Mouse (Mus musculus) forebrain, embryonic 16.5 days (tissue): ENCODE data around the gene Ankrd36. TPM values are rescaled to one million over a fixed set of nuclear protein-coding genes. Genes with fewer than 3 reads are reported as not detected.
A peak's percentile ranks its signal among the peaks of the same experiment; 100 is the strongest.
"Not testable (repeated sequence)": the region's sequence is repeated elsewhere in the genome, so short reads cannot be mapped to it uniquely, and the experiment has no call there.

ENCODE experiments used
- ATAC-seq: fragments of 200-750 bp; cut with Nextera tagmentation; 2 replicates; pipeline ENCODE4 v1.8.0; 2017; ENCODE audit warnings: mild to moderate bottlenecking, moderate library complexity
- H3K27ac ChIP-seq: fragments of 300-500 bp; sonication (generic); 2 replicates; pipeline ENCODE4 v1.5.1; 2014; ENCODE audit warnings: low read length, control low read depth
- H3K27me3 ChIP-seq: fragments of 300-500 bp; sonication (generic); replicated peaks from 2 replicates; pipeline ENCODE4 v1.6.1; 2014; ENCODE audit warnings: low read length; ENCODE audit not compliant: control insufficient read depth, insufficient read depth
- H3K36me3 ChIP-seq: fragments of 300-500 bp; sonication (generic); 2 replicates; pipeline ENCODE4 v1.6.1; 2014; ENCODE audit not compliant: control insufficient read depth, insufficient read depth
- H3K4me1 ChIP-seq: fragments of 300-500 bp; sonication (generic); replicated peaks from 2 replicates; pipeline ENCODE4 v1.6.1; 2014; ENCODE audit warnings: low read length; ENCODE audit not compliant: control insufficient read depth, insufficient read depth
- H3K4me2 ChIP-seq: fragments of 300-500 bp; sonication (generic); 2 replicates; pipeline ENCODE4 v1.6.1; 2014; ENCODE audit warnings: mild to moderate bottlenecking, low read length, control low read depth
- H3K4me3 ChIP-seq: fragments of 300-500 bp; sonication (generic); replicated peaks from 2 replicates; pipeline ENCODE4 v1.5.1; 2014; ENCODE audit warnings: mild to moderate bottlenecking, low read length, control low read depth
- H3K9ac ChIP-seq: fragments of 300-500 bp; sonication (generic); replicated peaks from 2 replicates; pipeline ENCODE4 v1.6.1; 2014; ENCODE audit warnings: low read depth, low read length, control low read depth
- H3K9me3 ChIP-seq: fragments of 300-500 bp; sonication (generic); 2 replicates; pipeline ENCODE4 v1.6.1; 2016; ENCODE audit warnings: low read length; ENCODE audit not compliant: control insufficient read depth
- WGBS: fragments of 180-500 bp; shearing (Covaris S2); extraction: QIAGEN DNeasy Blood & Tissue Kit; methylation state at CpG from one replicate; pipeline ENCODE4 v1.1.7; 2014; 5-methylcytosine and 5-hydroxymethylcytosine counted together
- polyA plus RNA-seq: library from polyadenylated mRNA; unstranded; fragments of >200 nt; fragmentation: Nextera tagmentation; extraction: Ambion mirVana; gene quantifications from 2 replicates; pipeline ENCODE4 v1.2.1, GENCODE M21; 2015

The Ankrd36 gene
- polyA plus RNA-seq, 1 experiment from 2014 or later, result not detected

GRCm38 (mm10) chr11:5528841-5529240 is 40.6 kb upstream of the Ankrd36 start:
- 39% methylated on average over 5 of the region's 5 CpGs for WGBS
- no peak overlapping the region for H3K4me2 ChIP-seq

GRCm38 (mm10) chr11:5530172-5530571 is 39.3 kb upstream of the Ankrd36 start:
- H3K4me1 ChIP-seq, result no peaks in the 10 kb centered on the region
- 75% methylated on average over 5 of the region's 5 CpGs for WGBS
- ATAC-seq, result no peak
- no peaks in the 10 kb centered on the region for H3K9me3 ChIP-seq
- H3K4me3 ChIP-seq, result no peak overlapping the region
- no peak overlapping the region for H3K9ac ChIP-seq
- H3K27ac ChIP-seq, result no peak overlapping the region
- no peaks in the 10 kb centered on the region for H3K27me3 ChIP-seq
- peaks cover 29% of the 10 kb centered on the region for H3K36me3 ChIP-seq
- H3K4me2 ChIP-seq, result no peak overlapping the region

More at GRCm38 (mm10) chr11:5528841-5529240, 40.6 kb upstream of the Ankrd36 start:
- Histone ChIP-seq H3K4me1 (no peaks in the 10 kb centered on the region), H3K9ac (no peak overlapping the region), H3K9me3 (no peaks in the 10 kb centered on the region), H3K27ac (no peak overlapping the region), H3K27me3 (no peaks in the 10 kb centered on the region), H3K36me3 (peaks cover 30% of the 10 kb centered on the region), H3K4me3 (no peak overlapping the region)
- ATAC-seq, result no peak

- H3K9me3 ChIP-seq, result no peaks in the 10 kb centered on the region
- H3K27me3 ChIP-seq, result no peaks in the 10 kb centered on the region
- 65% methylated on average over 6 of the region's 6 CpGs for WGBS
- H3K9ac ChIP-seq, result no peak overlapping the region
- no peaks in the 10 kb centered on the region for H3K4me1 ChIP-seq
- H3K36me3 ChIP-seq, result peaks cover 26% of the 10 kb centered on the region
- H3K4me2 ChIP-seq, result no peak overlapping the region
- H3K27ac ChIP-seq, result no peak overlapping the region
- ATAC-seq, result no peak
- no peak overlapping the region for H3K4me3 ChIP-seq
Observed at GRCm38 (mm10) chr11:5530717-5531116, 38.8 kb upstream of the Ankrd36 start.

GRCm38 (mm10) chr11:5533108-5533507 is 36.4 kb upstream of the Ankrd36 start:
- no peaks in the 10 kb centered on the region for H3K27me3 ChIP-seq
- no peak overlapping the region for H3K9ac ChIP-seq
- no peak overlapping the region for H3K4me3 ChIP-seq
- H3K27ac ChIP-seq, result no peak overlapping the region
- no peaks in the 10 kb centered on the region for H3K4me1 ChIP-seq
- H3K9me3 ChIP-seq, result no peaks in the 10 kb centered on the region
- no peak overlapping the region for H3K4me2 ChIP-seq
- peaks cover 26% of the 10 kb centered on the region for H3K36me3 ChIP-seq
- 89% methylated on average over 5 of the region's 5 CpGs for WGBS
- ATAC-seq, result no peak

- H3K4me2 ChIP-seq, H3K27ac ChIP-seq, H3K9me3 ChIP-seq, H3K4me3 ChIP-seq, H3K27me3 ChIP-seq, ATAC-seq, H3K9ac ChIP-seq: not testable (repeated sequence)
- H3K4me1 ChIP-seq, result peaks cover 13% of the 10 kb centered on the region
- peaks cover 12% of the 10 kb centered on the region for H3K36me3 ChIP-seq
- WGBS, result 94% methylated on average over 4 of the region's 4 CpGs
Observed at GRCm38 (mm10) chr11:5537454-5537853, 32.0 kb upstream of the Ankrd36 start.

- Histone ChIP-seq H3K4me3 (peak overlapping the region; percentile 92; the same call in 1 of the 2 replicates), H3K4me1 (peaks cover 13% of the 10 kb centered on the region), H3K27ac (no peak overlapping the region), H3K27me3 (no peaks in the 10 kb centered on the region), H3K36me3 (no peaks in the 10 kb centered on the region), H3K9ac (no peak overlapping the region), H3K4me2 (peak overlapping the region; percentile 59), H3K9me3 (no peaks in the 10 kb centered on the region)
- ATAC-seq, result no peak
- 42% methylated on average over 4 of the region's 4 CpGs for WGBS
Observed at GRCm38 (mm10) chr11:5540331-5540730, 29.2 kb upstream of the Ankrd36 start.

- H3K9me3 ChIP-seq, result no peaks in the 10 kb centered on the region
- peak overlapping the region; percentile 92 for H3K4me3 ChIP-seq
- H3K4me2 ChIP-seq, result peak overlapping the region; percentile 59
- no peaks in the 10 kb centered on the region for H3K27me3 ChIP-seq
- H3K4me1 ChIP-seq, result peaks cover 13% of the 10 kb centered on the region
- no peaks in the 10 kb centered on the region for H3K36me3 ChIP-seq
- H3K27ac ChIP-seq, result peak overlapping the region; percentile 47
- ATAC-seq, result no peak
- peak overlapping the region; percentile 93 for H3K9ac ChIP-seq
- 1% methylated on average over 28 of the region's 28 CpGs for WGBS
Observed at GRCm38 (mm10) chr11:5541230-5541798, 28.2 kb upstream of the Ankrd36 start.

- Histone ChIP-seq H3K4me2 (peak within 1 kb of the TSS; percentile 59), H3K9ac (peak within 1 kb of the TSS; percentile 93), H3K9me3 (no peaks in the 10 kb centered on the region), H3K27me3 (no peaks in the 10 kb centered on the region), H3K4me3 (peak within 1 kb of the TSS; percentile 92), H3K4me1 (peaks cover 13% of the 10 kb centered on the region), H3K36me3 (no peaks in the 10 kb centered on the region), H3K27ac (peak within 1 kb of the TSS; percentile 47)
- WGBS, result under 1% methylated on average over 65 of the region's 65 CpGs
- peak; percentile 99 for ATAC-seq
Observed at GRCm38 (mm10) chr11:5541799-5542481, 27.5 kb upstream of the Ankrd36 start, which contains the start of gene Ccdc117. Gene Ccdc117, minus strand, starts transcription at chr11:5542187.

GRCm38 (mm10) chr11:5542482-5543185 is 26.9 kb upstream of the Ankrd36 start:
- Histone ChIP-seq H3K9ac (peak overlapping the region; percentile 93), H3K27me3 (no peaks in the 10 kb centered on the region), H3K9me3 (no peaks in the 10 kb centered on the region), H3K4me2 (peak overlapping the region; percentile 59), H3K4me1 (peaks cover 13% of the 10 kb centered on the region), H3K36me3 (no peaks in the 10 kb centered on the region), H3K27ac (no peak overlapping the region), H3K4me3 (peak overlapping the region; percentile 92)
- ATAC-seq, result no peak
- WGBS, result 56% methylated on average over 5 of the region's 5 CpGs
